Mouse (Mus musculus): ENCODE data around the gene Ahnak2. TPM values are rescaled to one million over a fixed set of nuclear protein-coding genes. Genes with fewer than 3 reads are reported as not detected.
"Not testable (repeated sequence)": the region's sequence is repeated elsewhere in the genome, so short reads cannot be mapped to it uniquely, and the experiment has no call there.

The Ahnak2 gene
- polyA plus RNA-seq, 1 experiment = 0.83 TPM

GRCm38 (mm10) chr12:112821216-112821615, 18.8 kb upstream of the Ahnak2 start:
- Histone ChIP-seq H3K4me3 (ENCODE audit: extremely low read depth, insufficient read depth, insufficient read length) (no peak overlapping the region), H3K36me3 (ENCODE audit: control insufficient read depth, insufficient read depth, low read length) (peaks cover 15% of the 10 kb centered on the region), H3K27me3 (ENCODE audit: control insufficient read depth, insufficient read depth, low read length) (no peaks in the 10 kb centered on the region), H3K4me1 (ENCODE audit: control insufficient read depth, insufficient read depth, insufficient read length) (peaks cover 19% of the 10 kb centered on the region; the same call in 1 of the 2 replicates), H3K27ac (ENCODE audit: insufficient read depth, low read length) (no peak overlapping the region)
- WGBS = 88% methylated on average over 1 of the region's 1 CpGs
- TF ChIP-seq CTCF (IDR thresholded peaks at IDR 0.05; ENCODE audit: extremely low read depth, insufficient read depth, insufficient read length, insufficient replicate concordance) (no peak), POLR2A (IDR thresholded peaks at IDR 0.05; ENCODE audit: low read depth, low read length) (no peak)
- no peak for DNase-seq (ENCODE audit: low read depth in 1 of 2, low spot score in 2 of 2)

DNA sequence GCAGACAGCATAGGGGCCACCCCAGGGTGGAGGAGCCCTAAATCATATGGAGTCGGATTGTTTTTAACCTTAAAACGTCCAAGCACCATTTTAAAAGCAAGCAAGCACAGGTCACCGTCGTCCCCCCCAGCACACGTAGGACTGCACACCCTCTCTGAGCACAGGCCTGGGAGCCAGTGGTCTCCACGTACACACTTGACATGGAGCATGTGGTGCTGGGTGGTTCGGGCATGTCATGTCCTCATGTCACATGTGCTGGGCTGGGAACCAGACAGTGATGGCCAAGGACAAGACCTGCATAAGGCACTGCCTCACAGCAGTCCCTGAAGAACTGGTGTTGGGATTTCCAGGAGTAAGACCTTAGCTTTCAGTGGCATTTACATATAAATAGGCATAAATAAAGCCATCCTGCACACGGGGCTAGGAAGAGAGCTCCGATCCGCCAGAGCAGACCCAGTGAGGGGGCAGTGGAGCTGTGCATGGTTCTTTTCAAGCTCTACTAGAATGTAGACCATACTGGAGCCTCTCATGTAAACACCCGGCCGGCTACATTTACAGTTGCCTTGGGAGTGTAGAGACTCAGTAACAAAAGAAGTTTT, 18.0 kb upstream of the Ahnak2 start:
- 92% methylated on average over 12 of the region's 12 CpGs for WGBS
- TF ChIP-seq POLR2A (IDR thresholded peaks at IDR 0.05; ENCODE audit: low read depth, low read length) (no peak), CTCF (IDR thresholded peaks at IDR 0.05; ENCODE audit: extremely low read depth, insufficient read depth, insufficient read length, insufficient replicate concordance) (no peak)
- H3K4me1 ChIP-seq (ENCODE audit: control insufficient read depth, insufficient read depth, insufficient read length) = peaks cover 17% of the 10 kb centered on the region; the same call in 1 of the 2 replicates
- peaks cover 15% of the 10 kb centered on the region for H3K36me3 ChIP-seq (ENCODE audit: control insufficient read depth, insufficient read depth, low read length)
- H3K27ac ChIP-seq (ENCODE audit: insufficient read depth, low read length) = no peak overlapping the region
- no peak overlapping the region for H3K4me3 ChIP-seq (ENCODE audit: extremely low read depth, insufficient read depth, insufficient read length)
- no peaks in the 10 kb centered on the region for H3K27me3 ChIP-seq (ENCODE audit: control insufficient read depth, insufficient read depth, low read length)
- no peak for DNase-seq (ENCODE audit: low read depth in 1 of 2, low spot score in 2 of 2)

DNA sequence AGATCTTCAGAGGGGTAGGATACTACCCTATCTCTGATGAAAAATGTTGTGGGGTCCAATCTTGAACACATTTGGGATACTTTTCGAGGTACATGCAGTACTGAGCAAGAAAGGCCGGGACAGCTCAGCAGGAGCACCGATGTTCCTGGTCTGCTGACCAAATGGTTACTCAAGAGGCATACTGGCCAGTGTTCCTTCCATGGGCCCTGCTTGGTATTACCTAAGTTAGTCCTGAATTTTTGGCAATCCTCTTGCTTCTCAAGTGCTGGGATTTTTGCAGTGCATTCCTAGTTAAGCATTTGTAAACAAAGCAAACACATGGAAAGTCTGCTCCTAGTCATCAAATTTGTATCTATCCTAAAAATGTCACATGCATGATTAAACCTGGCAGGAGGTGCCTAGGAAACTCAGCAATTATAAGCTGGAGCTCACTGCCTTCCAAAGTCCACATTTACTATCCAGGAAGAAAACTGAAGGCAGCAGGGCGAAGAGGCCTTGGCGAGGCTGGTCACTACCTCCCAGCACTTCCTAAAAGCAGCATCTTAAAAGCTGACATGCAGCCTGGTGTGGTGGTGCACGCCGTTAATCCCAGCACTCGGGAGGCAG, 16.7 kb upstream of the Ahnak2 start:
- DNase-seq (ENCODE audit: low read depth in 1 of 2, low spot score in 2 of 2) = no peak
- Histone ChIP-seq H3K27me3 (ENCODE audit: control insufficient read depth, insufficient read depth, low read length) (no peaks in the 10 kb centered on the region), H3K36me3 (ENCODE audit: control insufficient read depth, insufficient read depth, low read length) (peaks cover 15% of the 10 kb centered on the region), H3K4me1 (ENCODE audit: control insufficient read depth, insufficient read depth, insufficient read length) (peaks cover 15% of the 10 kb centered on the region; the same call in 1 of the 2 replicates), H3K4me3 (ENCODE audit: extremely low read depth, insufficient read depth, insufficient read length) (no peak overlapping the region), H3K27ac (ENCODE audit: insufficient read depth, low read length) (no peak overlapping the region)
- WGBS = 95% methylated on average over 8 of the region's 8 CpGs
- TF ChIP-seq POLR2A (IDR thresholded peaks at IDR 0.05; ENCODE audit: low read depth, low read length) (no peak), CTCF (IDR thresholded peaks at IDR 0.05; ENCODE audit: extremely low read depth, insufficient read depth, insufficient read length, insufficient replicate concordance) (no peak)

DNA sequence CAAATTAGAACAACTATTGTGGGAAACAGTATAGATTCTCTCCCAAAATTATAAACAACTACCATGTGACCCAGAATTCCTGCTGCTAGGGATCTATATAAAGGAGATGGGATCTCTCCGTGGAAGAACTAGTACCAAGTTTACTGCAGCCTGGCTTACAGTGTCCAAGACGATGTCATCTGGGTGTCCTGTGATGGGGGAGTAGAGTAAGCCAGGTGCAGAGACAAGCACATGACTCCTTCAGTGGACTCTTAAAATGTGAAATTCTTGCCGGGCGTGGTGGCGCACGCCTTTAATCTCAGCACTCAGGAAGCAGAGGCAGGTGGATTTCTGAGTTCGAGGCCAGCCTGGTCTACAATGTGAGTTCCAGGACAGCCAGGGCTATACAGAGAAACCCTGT, 14.4 kb upstream of the Ahnak2 start:
- H3K4me3 ChIP-seq (ENCODE audit: extremely low read depth, insufficient read depth, insufficient read length); H3K27me3 ChIP-seq (ENCODE audit: control insufficient read depth, insufficient read depth, low read length); H3K27ac ChIP-seq (ENCODE audit: insufficient read depth, low read length); DNase-seq (ENCODE audit: low read depth in 1 of 2, low spot score in 2 of 2); H3K4me1 ChIP-seq (ENCODE audit: control insufficient read depth, insufficient read depth, insufficient read length): not testable (repeated sequence)
- H3K36me3 ChIP-seq (ENCODE audit: control insufficient read depth, insufficient read depth, low read length) = peaks cover 15% of the 10 kb centered on the region
- WGBS = 85% methylated on average over 7 of the region's 7 CpGs

DNA sequence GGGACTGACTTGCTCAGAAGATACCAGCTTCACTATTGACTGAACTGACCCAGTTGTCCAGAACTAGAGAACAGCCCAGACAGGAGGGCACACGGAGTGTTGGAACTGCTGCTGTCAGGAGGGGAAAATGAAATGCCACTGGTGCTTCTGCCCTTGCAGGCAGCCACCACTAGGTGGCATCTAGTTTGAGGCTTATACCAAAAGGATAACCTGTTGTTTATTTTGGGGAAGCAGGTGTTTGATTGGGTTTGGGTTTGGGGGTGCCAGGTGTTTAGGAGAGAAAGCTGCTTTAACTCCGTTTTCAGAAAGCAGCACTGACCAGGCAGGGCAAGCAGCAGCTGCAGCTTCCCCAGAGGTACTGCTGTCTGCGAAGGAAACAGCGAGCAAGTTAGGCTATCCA, 13.8 kb upstream of the Ahnak2 start:
- TF ChIP-seq POLR2A (IDR thresholded peaks at IDR 0.05; ENCODE audit: low read depth, low read length) (no peak), CTCF (IDR thresholded peaks at IDR 0.05; ENCODE audit: extremely low read depth, insufficient read depth, insufficient read length, insufficient replicate concordance) (peak; percentile 62; the same call in 1 of the 2 replicates)
- Histone ChIP-seq H3K4me3 (ENCODE audit: extremely low read depth, insufficient read depth, insufficient read length) (no peak overlapping the region), H3K27ac (ENCODE audit: insufficient read depth, low read length) (no peak overlapping the region), H3K36me3 (ENCODE audit: control insufficient read depth, insufficient read depth, low read length) (peaks cover 12% of the 10 kb centered on the region), H3K27me3 (ENCODE audit: control insufficient read depth, insufficient read depth, low read length) (no peaks in the 10 kb centered on the region), H3K4me1 (ENCODE audit: control insufficient read depth, insufficient read depth, insufficient read length) (no peaks in the 10 kb centered on the region)
- peak; percentile 31 to 66 for DNase-seq (ENCODE audit: low read depth in 1 of 2, low spot score in 2 of 2)
- 46% methylated on average over 4 of the region's 4 CpGs for WGBS

GRCm38 (mm10) chr12:112814682-112815470, 12.4 kb upstream of the Ahnak2 start:
- Histone ChIP-seq H3K4me1 (ENCODE audit: control insufficient read depth, insufficient read depth, insufficient read length) (no peaks in the 10 kb centered on the region), H3K36me3 (ENCODE audit: control insufficient read depth, insufficient read depth, low read length) (peaks cover 6% of the 10 kb centered on the region), H3K4me3 (ENCODE audit: extremely low read depth, insufficient read depth, insufficient read length) (no peak overlapping the region), H3K27me3 (ENCODE audit: control insufficient read depth, insufficient read depth, low read length) (no peaks in the 10 kb centered on the region), H3K27ac (ENCODE audit: insufficient read depth, low read length) (no peak overlapping the region)
- 91% methylated on average over 14 of the region's 14 CpGs for WGBS
- TF ChIP-seq POLR2A (IDR thresholded peaks at IDR 0.05; ENCODE audit: low read depth, low read length) (no peak), CTCF (IDR thresholded peaks at IDR 0.05; ENCODE audit: extremely low read depth, insufficient read depth, insufficient read length, insufficient replicate concordance) (no peak)
- no peak for DNase-seq (ENCODE audit: low read depth in 1 of 2, low spot score in 2 of 2)

Data from spleen, adult 2 months (tissue).